Mouse (Mus musculus) v-Abl transformed pro-B cells (cell line): ENCODE measurements around the gene Lmna.

Source experiments
- in situ Hi-C, 2 experiments: fragments of 400-800 bp; cut with MboI; formaldehyde crosslinking; loops; one replicate each; pipeline ENCODE4 v1.15.1; 2025; ENCODE audit not compliant: unreplicated experiment in 2 of 2

Lmna gene

GRCm38 (mm10) chr3:88540085-88540484 lies 30.3 kb upstream of the Lmna start:
- in situ Hi-C loops = no loop called here

DNA sequence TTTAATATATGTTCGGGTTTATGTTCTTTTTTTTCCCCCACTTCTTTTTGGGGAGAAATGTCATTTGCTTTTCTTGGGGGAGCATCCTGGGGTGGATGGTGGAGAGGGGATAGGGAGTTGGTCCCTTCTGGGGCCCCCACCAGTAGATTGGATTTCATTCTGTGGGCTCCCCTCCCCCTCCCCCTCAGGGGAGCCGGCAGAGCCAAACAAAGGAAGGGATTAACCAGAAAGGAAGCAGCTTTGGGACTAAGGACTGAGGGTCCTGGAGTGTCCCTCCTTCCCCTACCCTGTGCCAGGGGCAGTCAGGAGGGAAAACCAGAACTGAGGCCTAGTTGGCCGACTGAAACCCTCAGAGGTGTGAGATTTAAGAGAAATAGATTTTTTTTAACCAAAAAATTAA lies 29.6 kb upstream of the Lmna start:
- in situ Hi-C loops = no loop called here

DNA sequence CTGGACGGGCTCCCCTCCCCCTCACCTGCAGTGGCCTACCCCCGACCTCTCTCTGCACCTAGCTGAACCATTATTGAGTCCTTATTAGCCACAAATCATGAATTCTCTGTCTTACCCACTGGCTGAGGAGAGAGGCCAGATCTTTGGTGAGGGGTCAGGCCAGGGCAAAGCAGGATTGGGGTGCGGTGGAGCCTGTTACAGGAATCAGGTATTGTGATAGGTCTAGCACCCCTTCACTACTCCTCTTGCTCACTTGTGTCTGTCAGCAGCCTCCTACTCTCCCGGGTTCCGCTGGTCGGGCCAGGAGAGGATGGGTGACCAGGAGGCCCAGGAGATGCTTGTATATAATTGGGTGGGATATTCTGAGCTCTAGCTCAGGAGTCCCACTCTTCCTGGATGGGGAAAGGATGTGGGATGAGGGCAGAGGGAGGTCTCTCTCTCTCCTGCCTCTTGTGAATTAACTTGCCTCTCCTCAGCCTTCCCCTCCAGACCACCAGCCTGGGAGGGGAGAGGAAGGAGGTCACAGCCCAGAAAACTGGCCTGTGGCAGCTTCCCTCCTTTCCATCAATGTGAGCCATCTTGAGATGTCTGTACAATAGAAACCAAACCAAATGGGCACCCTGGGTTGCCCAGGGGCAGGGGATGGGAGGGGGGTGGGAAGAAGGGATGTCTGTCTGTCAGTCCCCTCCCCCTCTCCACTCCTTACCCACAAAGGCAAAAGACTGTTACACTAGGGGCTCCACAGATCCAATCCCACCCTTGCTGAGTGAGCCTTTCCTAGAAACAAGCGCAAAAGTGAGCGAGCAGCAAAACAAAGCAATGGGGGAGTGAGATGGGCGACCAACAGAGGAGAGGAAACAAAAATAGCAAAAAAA lies 28.8 kb upstream of the Lmna start:
- in situ Hi-C loops = no loop called here

DNA sequence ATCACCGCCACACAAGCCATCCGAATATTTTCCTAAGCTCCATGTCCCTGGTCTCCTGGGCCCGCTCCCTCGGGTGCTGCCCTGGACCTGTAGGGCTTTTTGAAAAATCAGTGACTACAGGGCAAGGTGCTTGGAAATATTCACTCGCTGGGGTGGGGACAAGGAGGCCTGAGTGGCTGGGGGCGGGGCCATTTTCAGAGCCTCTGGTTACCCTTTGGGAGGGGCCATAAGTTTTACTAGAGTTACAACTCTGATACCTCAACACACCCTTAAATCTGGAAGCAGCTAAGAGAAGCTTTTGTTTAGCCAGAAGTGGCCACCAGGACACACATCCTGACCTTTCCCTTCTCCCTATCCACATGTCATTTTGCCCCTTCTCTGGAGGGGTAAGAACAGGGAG lies 27.4 kb upstream of the Lmna start:
- in situ Hi-C loops = no loop called here

DNA sequence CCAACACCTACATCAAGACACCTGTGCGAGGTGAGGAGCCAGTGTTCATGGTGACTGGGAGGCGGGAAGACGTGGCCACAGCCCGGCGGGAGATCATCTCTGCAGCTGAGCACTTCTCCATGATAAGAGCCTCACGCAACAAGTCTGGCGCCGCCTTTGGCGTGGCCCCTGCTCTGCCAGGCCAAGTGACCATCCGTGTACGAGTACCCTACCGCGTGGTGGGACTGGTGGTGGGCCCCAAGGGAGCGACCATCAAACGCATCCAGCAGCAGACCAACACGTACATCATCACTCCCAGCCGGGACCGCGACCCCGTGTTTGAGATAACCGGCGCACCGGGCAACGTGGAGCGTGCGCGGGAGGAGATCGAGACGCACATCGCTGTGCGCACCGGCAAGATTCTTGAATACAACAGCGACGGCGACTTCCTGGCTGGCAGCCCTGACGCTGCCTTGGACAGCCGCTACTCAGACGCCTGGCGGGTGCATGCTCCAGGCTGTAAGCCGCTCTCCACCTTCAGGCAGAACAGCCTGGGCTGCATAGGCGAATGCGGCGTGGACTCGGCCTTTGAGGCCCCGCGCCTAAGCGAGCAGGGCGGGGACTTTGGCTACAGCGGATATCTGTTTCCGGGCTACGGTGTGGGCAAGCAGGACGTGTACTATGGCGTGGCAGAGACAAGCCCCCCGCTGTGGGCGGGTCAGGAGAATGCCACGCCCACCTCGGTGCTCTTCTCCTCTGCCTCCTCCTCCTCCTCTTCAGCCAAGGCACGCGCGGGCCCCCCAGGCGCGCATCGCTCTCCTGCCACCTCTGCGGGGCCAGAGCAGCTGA lies 26.6 kb upstream of the Lmna start:
- in situ Hi-C loops = no loop called here

DNA sequence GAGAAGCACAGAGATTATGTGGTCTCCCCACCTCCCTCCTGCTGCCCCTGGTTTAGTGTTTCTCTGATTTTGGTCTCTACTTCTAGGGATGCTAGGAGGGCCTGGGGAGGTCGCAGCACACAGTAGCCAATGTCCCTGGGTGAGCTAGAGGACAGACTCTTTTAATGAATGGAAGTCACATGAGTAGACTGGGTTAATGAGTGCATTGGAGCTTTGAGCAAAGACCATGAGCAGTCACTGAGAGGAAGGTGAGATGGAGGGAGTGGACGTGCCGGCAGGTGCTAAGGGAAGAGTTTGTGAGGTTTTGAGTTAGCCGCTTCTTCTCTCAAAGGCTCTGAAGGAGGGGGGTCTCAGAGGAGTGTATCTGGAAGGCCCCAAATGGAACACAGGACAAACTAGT lies 25.8 kb upstream of the Lmna start:
- in situ Hi-C loops = no loop called here

DNA sequence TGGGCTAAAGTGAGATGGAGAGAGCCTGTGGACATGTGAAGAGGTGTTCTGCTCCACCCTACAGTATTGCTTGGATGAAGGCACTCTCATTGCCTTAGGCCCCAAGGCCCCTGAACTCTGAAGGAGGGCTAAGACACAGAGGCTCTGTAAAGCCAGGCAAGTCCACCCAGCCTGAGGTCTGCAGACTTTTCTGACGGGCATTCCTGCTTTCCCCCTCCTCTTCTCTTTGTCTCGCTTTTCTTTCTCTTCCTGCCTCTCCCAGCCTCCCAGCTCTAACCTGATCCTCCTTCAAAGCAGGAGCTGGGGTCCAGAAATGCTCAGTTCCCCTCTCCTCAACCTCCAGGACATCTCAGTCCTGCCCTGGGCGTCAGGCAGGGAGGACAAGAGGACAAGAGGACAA lies 25.2 kb upstream of the Lmna start:
- in situ Hi-C loops = no loop called here

GRCm38 (mm10) chr3:88533706-88534105 lies 23.9 kb upstream of the Lmna start:
- in situ Hi-C loops = no loop called here

- in situ Hi-C loops = no loop called here
Observed at GRCm38 (mm10) chr3:88532689-88533511, 23.1 kb upstream of the Lmna start.

- in situ Hi-C loops = no loop called here
Observed at GRCm38 (mm10) chr3:88532299-88532674, 22.5 kb upstream of the Lmna start, which contains the start of gene Mex3a. Gene Mex3a, plus strand, starts transcription at chr3:88532395.

GRCm38 (mm10) chr3:88531348-88532298 lies 21.9 kb upstream of the Lmna start:
- in situ Hi-C loops = no loop called here

DNA sequence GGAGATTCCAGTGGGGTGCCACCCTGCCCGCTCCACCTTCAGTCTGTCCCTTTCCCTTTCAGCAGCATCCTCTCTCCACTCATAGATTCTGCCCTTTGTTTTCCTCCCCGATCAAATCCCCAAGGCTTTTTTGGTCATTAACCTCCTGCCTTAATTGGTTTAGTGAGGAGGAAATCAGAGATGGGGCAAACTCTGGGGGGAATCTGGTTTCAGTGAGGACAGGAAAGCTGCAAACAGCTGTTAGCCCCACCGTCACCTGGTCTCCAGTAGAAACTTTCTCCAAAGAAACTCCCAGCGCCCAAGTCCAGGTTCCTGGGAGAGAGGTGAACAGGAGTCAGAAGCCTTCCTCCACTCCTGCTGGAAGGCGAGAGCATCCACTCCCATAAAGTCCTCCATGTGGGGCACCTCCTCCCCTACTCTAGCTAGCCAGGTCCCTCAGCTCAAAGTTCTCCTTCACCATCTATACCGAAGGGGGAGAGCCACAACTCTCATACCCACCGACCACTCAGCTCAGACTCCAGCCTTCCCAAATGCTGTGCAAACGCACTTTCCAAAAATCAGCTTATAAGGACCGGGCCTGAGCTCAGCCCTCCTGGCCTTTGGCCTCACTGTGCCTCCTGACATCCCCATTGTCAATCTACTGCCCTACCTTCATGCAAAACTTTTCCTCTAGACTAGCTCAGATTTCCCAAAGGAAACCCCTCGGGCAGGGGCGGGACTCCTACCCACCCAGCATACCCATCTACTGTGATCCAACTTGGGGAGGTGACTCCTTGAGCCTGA lies 20.5 kb upstream of the Lmna start:
- in situ Hi-C loops = no loop called here

- in situ Hi-C loops = no loop called here
Observed at GRCm38 (mm10) chr3:88529204-88530000, 19.6 kb upstream of the Lmna start.

GRCm38 (mm10) chr3:88528646-88529045 lies 18.9 kb upstream of the Lmna start:
- in situ Hi-C loops = no loop called here

- in situ Hi-C loops = no loop called here
Observed at GRCm38 (mm10) chr3:88527565-88527964, 17.8 kb upstream of the Lmna start.

- in situ Hi-C loops = no loop called here
Observed at GRCm38 (mm10) chr3:88526157-88527131, 16.7 kb upstream of the Lmna start.

GRCm38 (mm10) chr3:88525021-88525420 lies 15.3 kb upstream of the Lmna start:
- in situ Hi-C loops = no loop called here
